Mouse (Mus musculus) urinary bladder, adult 2 months (tissue): ENCODE measurements around the gene Tenm2. TPM values are rescaled to one million over a fixed set of nuclear protein-coding genes. Genes with fewer than 3 reads are reported as not detected.

Experiments
- DNase-seq: peaks from one replicate; pipeline ENCODE4 v3.0.0; 2022; ENCODE audit warnings: low spot score
- polyA plus RNA-seq: library from polyadenylated mRNA; depleted of rRNA; stranded (reverse); fragments of >200 nt; gene quantifications from 2 replicates; pipeline ENCODE4 v1.2.3, GENCODE M21; 2012

Gene Tenm2
- polyA plus RNA-seq, 1 experiment: 2.2 TPM

GRCm38 (mm10) chr11:36697021-36697639, 538.6 kb downstream of the Tenm2 start:
- no peak for DNase-seq

- no peak for DNase-seq
Measured at GRCm38 (mm10) chr11:36694810-36695209, 541.0 kb downstream of the Tenm2 start.

GRCm38 (mm10) chr11:36692637-36693036, 543.1 kb downstream of the Tenm2 start:
- no peak for DNase-seq

GRCm38 (mm10) chr11:36690826-36691225, 544.9 kb downstream of the Tenm2 start:
- DNase-seq: no peak

- no peak for DNase-seq
Measured at GRCm38 (mm10) chr11:36686253-36686652, 549.5 kb downstream of the Tenm2 start.

GRCm38 (mm10) chr11:36679361-36679760, 556.4 kb downstream of the Tenm2 start:
- DNase-seq: no peak

- DNase-seq: no peak
Measured at GRCm38 (mm10) chr11:36678542-36678941, 557.2 kb downstream of the Tenm2 start.

- DNase-seq: no peak
Measured at GRCm38 (mm10) chr11:36678057-36678396, 557.7 kb downstream of the Tenm2 start.

- no peak for DNase-seq
Measured at GRCm38 (mm10) chr11:36677321-36678056, 558.3 kb downstream of the Tenm2 start.

GRCm38 (mm10) chr11:36676446-36677284, 559.1 kb downstream of the Tenm2 start:
- DNase-seq: no peak

- DNase-seq: no peak
Measured at GRCm38 (mm10) chr11:36674902-36675422, 560.8 kb downstream of the Tenm2 start.

- no peak for DNase-seq
Measured at GRCm38 (mm10) chr11:36674141-36674540, 561.6 kb downstream of the Tenm2 start.

GRCm38 (mm10) chr11:36671196-36671595, 564.6 kb downstream of the Tenm2 start:
- DNase-seq: no peak

GRCm38 (mm10) chr11:36664026-36664425, 571.7 kb downstream of the Tenm2 start:
- DNase-seq: no peak

- DNase-seq: no peak
Measured at GRCm38 (mm10) chr11:36663571-36663970, 572.2 kb downstream of the Tenm2 start.

GRCm38 (mm10) chr11:36653656-36654323, 582.0 kb downstream of the Tenm2 start:
- no peak for DNase-seq

- no peak for DNase-seq
Measured at GRCm38 (mm10) chr11:36647179-36647578, 588.6 kb downstream of the Tenm2 start.

- no peak for DNase-seq
Measured at GRCm38 (mm10) chr11:36635082-36635481, 600.7 kb downstream of the Tenm2 start.

GRCm38 (mm10) chr11:36632201-36632600, 603.6 kb downstream of the Tenm2 start:
- DNase-seq: no peak

GRCm38 (mm10) chr11:36613807-36614206, 622.0 kb downstream of the Tenm2 start:
- DNase-seq: no peak

GRCm38 (mm10) chr11:36604815-36605382, 630.9 kb downstream of the Tenm2 start:
- DNase-seq: no peak
